Mouse (Mus musculus): Measurements from ENCODE around the gene Clpsl2. TPM values are rescaled to one million over a fixed set of nuclear protein-coding genes. Genes with fewer than 3 reads are reported as not detected.

Gene Clpsl2
- polyA plus RNA-seq, 1 experiment from 2014 or later = not detected

GRCm38 (mm10) chr17:28580396-28580795 lies 31.2 kb downstream of the Clpsl2 start:
- ATAC-seq (replicated peaks; ENCODE audit: low FRiP score, low TSS enrichment, low read depth) = 0 out of 2 replicates have a peak, but pooled peaks have one; percentile 32
- Histone ChIP-seq H3K9ac (ENCODE audit: low read length) (no peak overlapping the region), H3K36me3 (ENCODE audit: control insufficient read depth, insufficient read depth, low read length) (no peaks in the 10 kb centered on the region), H3K4me1 (replicated peaks; ENCODE audit: control insufficient read depth, insufficient read depth, low read length) (0 out of 2 replicates have a peak, but pooled peaks cover 3% of the 10 kb centered on the region), H3K27me3 (replicated peaks; ENCODE audit: control insufficient read depth, insufficient read depth, low read length) (no peaks in the 10 kb centered on the region), H3K9me3 (ENCODE audit: control insufficient read depth, low read length) (no peaks in the 10 kb centered on the region), H3K27ac (ENCODE audit: low read depth) (no peak overlapping the region), H3K4me3 (ENCODE audit: low read depth, low read length) (no peak overlapping the region), H3K4me2 (ENCODE audit: low read length) (no peak overlapping the region)
- peak; percentile 91 for DNase-seq (ENCODE audit: low spot score)
- WGBS = 4% methylated on average over 9 of the region's 9 CpGs

DNA sequence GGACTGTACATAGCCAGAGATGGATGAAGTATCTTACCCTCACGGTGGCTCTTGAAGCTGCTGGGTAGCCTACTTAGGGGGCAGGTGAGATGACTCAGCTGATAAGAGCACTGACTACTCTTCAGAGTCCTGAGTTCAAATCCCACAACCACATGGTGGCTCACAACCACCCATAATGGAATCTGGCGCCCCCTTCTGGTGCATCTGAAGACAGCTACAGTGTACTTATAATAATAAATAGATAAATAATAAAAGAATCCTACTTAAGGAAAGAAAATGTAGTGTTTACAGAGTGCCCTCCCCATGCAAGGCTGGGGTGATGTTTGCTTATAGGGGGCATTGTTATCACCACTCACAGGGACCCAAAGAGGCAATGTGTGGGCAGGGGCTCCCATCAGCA lies 31.8 kb downstream of the Clpsl2 start:
- DNase-seq (ENCODE audit: low spot score) (no peak), ATAC-seq (replicated peaks; ENCODE audit: low FRiP score, low TSS enrichment, low read depth) (no peak)
- H3K27me3 ChIP-seq (replicated peaks; ENCODE audit: control insufficient read depth, insufficient read depth, low read length) = no peaks in the 10 kb centered on the region
- no peak overlapping the region for H3K4me2 ChIP-seq (ENCODE audit: low read length)
- H3K27ac ChIP-seq (ENCODE audit: low read depth) = no peak overlapping the region
- H3K36me3 ChIP-seq (ENCODE audit: control insufficient read depth, insufficient read depth, low read length) = no peaks in the 10 kb centered on the region
- H3K4me1 ChIP-seq (replicated peaks; ENCODE audit: control insufficient read depth, insufficient read depth, low read length) = no peaks in the 10 kb centered on the region
- H3K4me3 ChIP-seq (ENCODE audit: low read depth, low read length) = no peak overlapping the region
- H3K9ac ChIP-seq (ENCODE audit: low read length) = no peak overlapping the region
- WGBS = 57% methylated on average over 2 of the region's 2 CpGs
- H3K9me3 ChIP-seq (ENCODE audit: control insufficient read depth, low read length) = no peaks in the 10 kb centered on the region

- H3K36me3 ChIP-seq (ENCODE audit: control insufficient read depth, insufficient read depth, low read length) = peaks cover 40% of the 10 kb centered on the region
- no peak overlapping the region for H3K9ac ChIP-seq (ENCODE audit: low read length)
- H3K27ac ChIP-seq (ENCODE audit: low read depth) = no peak overlapping the region
- no peak for DNase-seq (ENCODE audit: low spot score)
- 80% methylated on average over 3 of the region's 3 CpGs for WGBS
- no peak overlapping the region for H3K4me3 ChIP-seq (ENCODE audit: low read depth, low read length)
- H3K4me1 ChIP-seq (replicated peaks; ENCODE audit: control insufficient read depth, insufficient read depth, low read length) = no peaks in the 10 kb centered on the region
- ATAC-seq (replicated peaks; ENCODE audit: low FRiP score, low TSS enrichment, low read depth) = no peak
- no peak overlapping the region for H3K4me2 ChIP-seq (ENCODE audit: low read length)
- H3K27me3 ChIP-seq (replicated peaks; ENCODE audit: control insufficient read depth, insufficient read depth, low read length) = no peaks in the 10 kb centered on the region
- no peaks in the 10 kb centered on the region for H3K9me3 ChIP-seq (ENCODE audit: control insufficient read depth, low read length)
Measured at GRCm38 (mm10) chr17:28586509-28586908, 37.3 kb downstream of the Clpsl2 start.

- Histone ChIP-seq H3K36me3 (ENCODE audit: control insufficient read depth, insufficient read depth, low read length) (peaks cover 60% of the 10 kb centered on the region), H3K27me3 (replicated peaks; ENCODE audit: control insufficient read depth, insufficient read depth, low read length) (no peaks in the 10 kb centered on the region), H3K4me3 (ENCODE audit: low read depth, low read length) (no peak overlapping the region), H3K27ac (ENCODE audit: low read depth) (no peak overlapping the region), H3K4me1 (replicated peaks; ENCODE audit: control insufficient read depth, insufficient read depth, low read length) (no peaks in the 10 kb centered on the region), H3K9ac (ENCODE audit: low read length) (no peak overlapping the region), H3K9me3 (ENCODE audit: control insufficient read depth, low read length) (no peaks in the 10 kb centered on the region), H3K4me2 (ENCODE audit: low read length) (no peak overlapping the region)
- WGBS = 84% methylated on average over 2 of the region's 2 CpGs
- DNase-seq (ENCODE audit: low spot score) = no peak
- no peak for ATAC-seq (replicated peaks; ENCODE audit: low FRiP score, low TSS enrichment, low read depth)
Measured at GRCm38 (mm10) chr17:28588591-28588990, 39.4 kb downstream of the Clpsl2 start.

DNA sequence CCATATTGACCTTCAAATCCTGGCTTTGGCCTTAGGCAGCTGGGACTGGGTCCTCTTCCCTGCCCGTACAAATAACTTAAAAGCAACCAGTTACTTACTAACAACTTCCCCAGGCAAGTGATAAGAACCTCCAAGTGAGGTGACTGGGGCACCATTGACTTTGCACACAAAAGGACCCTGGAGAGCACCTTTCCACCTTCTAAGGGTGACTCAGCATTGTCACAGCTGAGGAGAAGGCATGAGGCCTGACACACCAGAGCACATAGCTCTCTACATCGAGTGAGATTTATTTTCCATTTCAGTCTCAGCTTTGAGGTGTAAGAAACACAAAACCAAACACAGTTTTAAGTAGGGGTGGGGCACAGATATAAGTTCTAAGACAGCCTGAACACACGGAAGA lies 41.4 kb downstream of the Clpsl2 start:
- 84% methylated on average over 3 of the region's 3 CpGs for WGBS
- Histone ChIP-seq H3K36me3 (ENCODE audit: control insufficient read depth, insufficient read depth, low read length) (peaks cover 73% of the 10 kb centered on the region), H3K27me3 (replicated peaks; ENCODE audit: control insufficient read depth, insufficient read depth, low read length) (no peaks in the 10 kb centered on the region), H3K4me2 (ENCODE audit: low read length) (no peak overlapping the region), H3K4me1 (replicated peaks; ENCODE audit: control insufficient read depth, insufficient read depth, low read length) (no peaks in the 10 kb centered on the region), H3K9ac (ENCODE audit: low read length) (no peak overlapping the region), H3K27ac (ENCODE audit: low read depth) (no peak overlapping the region), H3K4me3 (ENCODE audit: low read depth, low read length) (no peak overlapping the region), H3K9me3 (ENCODE audit: control insufficient read depth, low read length) (no peaks in the 10 kb centered on the region)
- ATAC-seq (replicated peaks; ENCODE audit: low FRiP score, low TSS enrichment, low read depth) (no peak), DNase-seq (ENCODE audit: low spot score) (no peak)

- Histone ChIP-seq H3K4me3 (ENCODE audit: low read depth, low read length) (no peak overlapping the region), H3K4me1 (replicated peaks; ENCODE audit: control insufficient read depth, insufficient read depth, low read length) (no peaks in the 10 kb centered on the region), H3K9ac (ENCODE audit: low read length) (no peak overlapping the region), H3K9me3 (ENCODE audit: control insufficient read depth, low read length) (no peaks in the 10 kb centered on the region), H3K27me3 (replicated peaks; ENCODE audit: control insufficient read depth, insufficient read depth, low read length) (no peaks in the 10 kb centered on the region), H3K4me2 (ENCODE audit: low read length) (no peak overlapping the region), H3K36me3 (ENCODE audit: control insufficient read depth, insufficient read depth, low read length) (peaks cover 81% of the 10 kb centered on the region), H3K27ac (ENCODE audit: low read depth) (no peak overlapping the region)
- ATAC-seq (replicated peaks; ENCODE audit: low FRiP score, low TSS enrichment, low read depth) = no peak
- no peak for DNase-seq (ENCODE audit: low spot score)
- WGBS = 91% methylated on average over 5 of the region's 5 CpGs
Measured at GRCm38 (mm10) chr17:28591476-28591875, 42.3 kb downstream of the Clpsl2 start.

- peaks cover 90% of the 10 kb centered on the region for H3K36me3 ChIP-seq (ENCODE audit: control insufficient read depth, insufficient read depth, low read length)
- H3K9me3 ChIP-seq (ENCODE audit: control insufficient read depth, low read length) = no peaks in the 10 kb centered on the region
- DNase-seq (ENCODE audit: low spot score) (peak; percentile 87), ATAC-seq (replicated peaks; ENCODE audit: low FRiP score, low TSS enrichment, low read depth) (peak; percentile 54; the same call in 1 of the 2 replicates)
- no peak overlapping the region for H3K9ac ChIP-seq (ENCODE audit: low read length)
- H3K4me1 ChIP-seq (replicated peaks; ENCODE audit: control insufficient read depth, insufficient read depth, low read length) = no peaks in the 10 kb centered on the region
- 23% methylated on average over 4 of the region's 4 CpGs for WGBS
- no peaks in the 10 kb centered on the region for H3K27me3 ChIP-seq (replicated peaks; ENCODE audit: control insufficient read depth, insufficient read depth, low read length)
- no peak overlapping the region for H3K4me3 ChIP-seq (ENCODE audit: low read depth, low read length)
- no peak overlapping the region for H3K4me2 ChIP-seq (ENCODE audit: low read length)
- no peak overlapping the region for H3K27ac ChIP-seq (ENCODE audit: low read depth)
Measured at GRCm38 (mm10) chr17:28592998-28593397, 43.8 kb downstream of the Clpsl2 start.

DNA sequence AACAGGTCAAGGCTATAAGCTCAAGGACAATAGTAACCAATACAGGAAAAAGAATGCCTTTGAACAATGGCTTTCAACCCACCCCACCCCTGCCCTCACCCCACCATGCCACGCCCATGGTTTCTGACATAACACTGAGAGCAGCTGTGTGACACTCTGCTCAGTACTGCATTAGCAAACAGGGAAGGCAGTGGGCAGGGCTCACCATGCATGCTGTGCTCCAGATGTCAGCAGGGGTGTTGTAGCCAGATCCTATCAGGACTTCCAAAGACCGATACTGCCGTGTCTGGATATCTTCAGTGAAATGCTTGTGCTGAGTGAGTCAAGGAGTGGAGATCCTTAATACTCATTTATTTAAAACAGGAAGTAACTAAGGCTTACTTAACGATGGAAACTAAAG lies 44.8 kb downstream of the Clpsl2 start:
- no peak overlapping the region for H3K4me3 ChIP-seq (ENCODE audit: low read depth, low read length)
- no peaks in the 10 kb centered on the region for H3K9me3 ChIP-seq (ENCODE audit: control insufficient read depth, low read length)
- no peaks in the 10 kb centered on the region for H3K4me1 ChIP-seq (replicated peaks; ENCODE audit: control insufficient read depth, insufficient read depth, low read length)
- no peak for DNase-seq (ENCODE audit: low spot score)
- ATAC-seq (replicated peaks; ENCODE audit: low FRiP score, low TSS enrichment, low read depth) = 0 out of 2 replicates have a peak, but pooled peaks have one; percentile 16
- 47% methylated on average over 4 of the region's 4 CpGs for WGBS
- H3K9ac ChIP-seq (ENCODE audit: low read length) = no peak overlapping the region
- no peak overlapping the region for H3K4me2 ChIP-seq (ENCODE audit: low read length)
- H3K27ac ChIP-seq (ENCODE audit: low read depth) = no peak overlapping the region
- no peaks in the 10 kb centered on the region for H3K27me3 ChIP-seq (replicated peaks; ENCODE audit: control insufficient read depth, insufficient read depth, low read length)
- H3K36me3 ChIP-seq (ENCODE audit: control insufficient read depth, insufficient read depth, low read length) = peaks cover 90% of the 10 kb centered on the region

DNA sequence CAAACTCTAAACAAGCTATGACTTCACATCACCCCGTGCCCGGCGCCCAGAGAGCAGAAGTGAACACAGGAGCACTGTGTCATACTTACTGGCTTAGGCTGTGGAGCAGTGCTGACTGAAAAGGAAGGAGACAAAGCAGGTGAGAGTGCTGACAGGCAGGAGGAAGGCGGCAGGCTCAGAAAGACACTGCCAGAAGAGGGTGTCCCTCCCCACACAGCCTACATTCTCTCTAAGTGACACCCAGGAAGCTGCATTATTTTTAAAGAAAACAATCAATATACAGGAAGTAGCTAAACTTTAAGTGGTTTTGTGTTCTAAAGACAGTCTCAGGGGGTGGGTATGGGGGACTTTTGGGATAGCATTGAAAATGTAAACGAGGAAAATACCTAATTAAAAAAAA lies 51.6 kb downstream of the Clpsl2 start:
- Histone ChIP-seq H3K4me2 (ENCODE audit: low read length) (no peak overlapping the region), H3K27ac (ENCODE audit: low read depth) (no peak overlapping the region), H3K4me1 (replicated peaks; ENCODE audit: control insufficient read depth, insufficient read depth, low read length) (no peaks in the 10 kb centered on the region), H3K27me3 (replicated peaks; ENCODE audit: control insufficient read depth, insufficient read depth, low read length) (no peaks in the 10 kb centered on the region), H3K9ac (ENCODE audit: low read length) (no peak overlapping the region), H3K4me3 (ENCODE audit: low read depth, low read length) (no peak overlapping the region), H3K36me3 (ENCODE audit: control insufficient read depth, insufficient read depth, low read length) (peaks cover 97% of the 10 kb centered on the region), H3K9me3 (ENCODE audit: control insufficient read depth, low read length) (no peaks in the 10 kb centered on the region)
- DNase-seq (ENCODE audit: low spot score) (no peak), ATAC-seq (replicated peaks; ENCODE audit: low FRiP score, low TSS enrichment, low read depth) (no peak)
- 90% methylated on average over 5 of the region's 5 CpGs for WGBS
